Mouse (Mus musculus) left cerebral cortex, postnatal 10 days (tissue): ENCODE data around the gene Stub1. TPM values are rescaled to one million over a fixed set of nuclear protein-coding genes. Genes with fewer than 3 reads are reported as not detected.

Experiments used
- microRNA-seq: library from miRNA; unstranded; fragments of <30 nt; microRNA quantifications from one replicate; pipeline ENCODE4 v1.2.0, GENCODE M21; 2022
- total RNA-seq, 2 experiments: library from RNA; stranded (reverse); gene quantifications; 2 replicates each; pipeline ENCODE4 v1.2.3; 2021

Gene Stub1
- total RNA-seq, 2 experiments from 2014 or later, result 168 to 171 TPM

Small RNA genes lying within 50 kb of the gene (microRNA-seq; reads per million reads assigned to microRNA genes)
- gene Mir3082 (2.9 reads per million, percentile 2 among the genes with 10 or more reads in this experiment), gene Mir6966 (4.6 reads per million, percentile 16 among the genes with 10 or more reads in this experiment)

Other genes starting within 250 kb of the Stub1 start
- 10 to 100 TPM; 86.1 to 88.9 TPM for gene Gng13, start 116.2 kb downstream of the Stub1 start, total RNA-seq
- gene Chtf18, start 106.0 kb downstream of the Stub1 start, total RNA-seq, result 1 to 10 TPM; 3.0 to 4.8 TPM
- 10 to 100 TPM; 31.9 to 32.4 TPM for gene Rpusd1, start 105.7 kb downstream of the Stub1 start, total RNA-seq
- gene Mslnl, start 97.4 kb downstream of the Stub1 start, total RNA-seq, result not detected
- 1 to 10 TPM; 4.0 to 5.4 TPM for gene Msln, start 79.0 kb downstream of the Stub1 start, total RNA-seq
- gene Narfl, start 59.6 kb downstream of the Stub1 start, total RNA-seq, result 10 to 100 TPM; 26.2 to 26.3 TPM
- 100 to 1,000 TPM; 132 to 133 TPM for gene Haghl, start 47.7 kb downstream of the Stub1 start, total RNA-seq
- under 1 TPM in 1 of 2 experiments, not detected in 1; 0.16 TPM for gene Ccdc78, start 46.8 kb downstream of the Stub1 start, total RNA-seq
- gene Fam173a, start 40.5 kb downstream of the Stub1 start, total RNA-seq, result 10 to 100 TPM; 74.3 to 74.9 TPM
- 1 to 10 TPM; 1.7 to 2.3 TPM for gene AC134908.4, start 37.7 kb downstream of the Stub1 start, total RNA-seq
- 10 to 100 TPM; 59.8 to 61.1 TPM for gene Metrn, start 36.3 kb downstream of the Stub1 start, total RNA-seq
- 100 to 1,000 TPM; 306 to 311 TPM for gene Fbxl16, start 24.3 kb downstream of the Stub1 start, total RNA-seq
- gene Wdr24, start 9.8 kb downstream of the Stub1 start, total RNA-seq, result 10 to 100 TPM; 20.4 to 24.6 TPM
- 10 to 100 TPM; 59.9 to 61.5 TPM for gene Jmjd8, start 4.5 kb downstream of the Stub1 start, total RNA-seq
- 10 to 100 TPM; 84.5 to 94.2 TPM for gene Rhbdl1, start 3.9 kb upstream of the Stub1 start, total RNA-seq
- gene Gm20683, start 8.4 kb upstream of the Stub1 start, total RNA-seq, result 10 to 100 TPM; 28.7 to 29.9 TPM
- 10 to 100 TPM; 68.8 to 74.7 TPM for gene Rhot2, start 11.4 kb upstream of the Stub1 start, total RNA-seq
- 10 to 100 TPM; 34.0 to 35.6 TPM for gene Wdr90, start 28.1 kb upstream of the Stub1 start, total RNA-seq
- gene Mcrip2, start 35.4 kb upstream of the Stub1 start, total RNA-seq, result 10 to 100 TPM; 27.7 to 31.4 TPM
- gene Mettl26, start 41.7 kb upstream of the Stub1 start, total RNA-seq, result 10 to 100 TPM; 34.8 to 36.0 TPM
- gene Wfikkn1, start 47.5 kb upstream of the Stub1 start, total RNA-seq, result 1 to 10 TPM in 1 of 2 experiments, under 1 TPM in 1; 0.63 to 1.4 TPM
- 10 to 100 TPM; 46.2 to 53.4 TPM for gene Rab40c, start 86.3 kb upstream of the Stub1 start, total RNA-seq
- gene Pigq, start 111.5 kb upstream of the Stub1 start, total RNA-seq, result 100 to 1,000 TPM; 123 to 126 TPM
- gene Nhlrc4, start 111.6 kb upstream of the Stub1 start, total RNA-seq, result not detected
- not detected for gene A930017K11Rik, start 119.2 kb upstream of the Stub1 start, total RNA-seq
- 10 to 100 TPM; 41.5 to 42.5 TPM for gene Capn15, start 152.4 kb upstream of the Stub1 start, total RNA-seq
- gene Rab11fip3, start 236.2 kb upstream of the Stub1 start, total RNA-seq, result 10 to 100 TPM; 67.5 to 73.8 TPM